Mouse (Mus musculus) cerebellum, postnatal 14 days (tissue): ENCODE measurements around the gene Dcst1.
A peak's percentile ranks its signal among the peaks of the same experiment; 100 is the strongest.

Source experiments
- DNase-seq, 2 experiments: peaks; one replicate each; pipeline ENCODE4 v3.0.0; 2021; ENCODE audit warnings: mixed read lengths in 2 of 2

Dcst1 gene

DNA sequence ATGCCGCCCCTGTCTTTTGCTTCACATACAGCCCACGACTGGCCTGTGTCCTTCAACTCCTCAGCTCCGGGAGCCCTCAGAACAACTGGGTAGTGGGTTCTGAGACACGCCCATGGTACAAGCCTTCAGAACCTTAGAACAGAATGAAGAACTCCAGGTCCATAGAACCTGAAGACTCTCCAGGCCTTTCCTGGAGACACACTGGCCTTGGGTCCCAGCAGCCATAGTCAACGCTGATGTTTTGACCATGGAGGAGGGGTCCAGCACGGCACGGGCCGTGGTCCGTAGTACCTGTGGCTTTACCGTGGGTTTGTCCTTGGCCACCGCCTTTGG, at the start of gene Dcst1:
TSS of gene Dcst1 (minus strand) at position 101 of the 333 bp plus-strand sequence.
- no peak for DNase-seq

DNA sequence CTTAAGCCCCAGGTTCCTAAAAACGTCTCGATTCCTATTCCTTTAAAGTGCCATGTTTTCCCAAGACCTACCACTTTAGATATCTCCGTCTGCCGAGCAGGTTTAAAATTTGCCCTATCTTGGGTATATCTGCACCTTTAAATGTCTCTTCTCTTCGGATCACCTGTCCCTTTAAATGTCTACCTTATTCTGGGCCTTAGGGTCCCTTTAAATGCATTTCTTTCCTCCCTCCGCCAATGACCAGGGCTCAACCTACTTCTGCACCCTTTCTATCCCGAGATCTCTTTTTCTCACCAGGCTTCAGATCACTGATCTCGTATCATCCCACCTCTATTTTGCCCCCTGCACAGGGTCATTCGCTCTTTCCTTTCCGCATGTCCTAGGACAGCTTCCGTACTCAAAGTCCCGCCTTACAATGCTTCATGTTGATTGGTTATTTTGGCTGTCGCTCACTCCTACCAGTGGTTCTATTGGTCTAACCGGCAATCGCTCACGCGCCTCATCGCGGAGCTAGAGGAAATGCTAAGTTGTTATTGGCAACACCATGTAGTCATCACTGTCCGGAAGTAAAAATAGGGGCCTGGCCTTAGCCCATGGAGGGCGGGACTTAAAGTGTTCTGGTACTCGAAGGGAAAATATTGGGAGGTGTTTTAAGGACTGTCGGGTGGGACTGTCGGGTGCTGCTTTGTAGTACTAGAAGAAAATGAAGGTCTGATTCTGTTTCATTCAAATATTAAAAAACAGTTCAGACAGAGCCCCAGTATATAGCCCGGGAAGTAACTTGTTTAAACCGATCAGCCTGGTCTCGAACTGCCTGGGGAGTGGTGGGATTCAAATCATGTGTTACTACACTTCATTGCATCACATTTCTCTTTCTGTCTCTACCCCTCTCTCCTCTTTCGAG, 46.7 kb upstream of the Dcst1 start, which contains the start of gene Flad1:
TSS of gene Flad1 (minus strand) at position 381 of the 904 bp plus-strand sequence.
- DNase-seq: peak; percentile 99 to 100

DNA sequence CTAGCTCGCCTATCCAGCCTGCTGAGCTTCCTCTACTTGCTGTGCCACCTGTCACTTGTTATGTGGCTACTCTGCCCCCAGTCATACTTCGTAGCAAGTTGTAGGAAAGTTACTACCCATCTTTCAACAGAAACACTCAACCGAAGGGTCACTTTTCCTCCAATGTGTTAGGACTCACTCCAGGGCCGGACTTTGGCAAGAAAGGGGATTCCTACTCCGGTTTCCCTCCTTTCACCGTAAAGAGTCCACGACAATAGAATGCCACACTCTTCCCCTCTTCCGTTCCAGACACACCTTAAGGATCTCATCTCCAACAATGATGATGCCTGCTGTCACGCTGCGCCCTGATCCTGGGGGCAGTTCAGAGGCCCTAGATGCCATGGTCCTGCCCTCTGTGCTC, 45.8 kb upstream of the Dcst1 start:
- DNase-seq: no peak

- no peak for DNase-seq
These were observed 44.6 kb upstream of the Dcst1 start for GRCm38 (mm10) chr3:89409701-89410100.

- DNase-seq: no peak
These were observed 43.4 kb upstream of the Dcst1 start for GRCm38 (mm10) chr3:89408448-89408847.

DNA sequence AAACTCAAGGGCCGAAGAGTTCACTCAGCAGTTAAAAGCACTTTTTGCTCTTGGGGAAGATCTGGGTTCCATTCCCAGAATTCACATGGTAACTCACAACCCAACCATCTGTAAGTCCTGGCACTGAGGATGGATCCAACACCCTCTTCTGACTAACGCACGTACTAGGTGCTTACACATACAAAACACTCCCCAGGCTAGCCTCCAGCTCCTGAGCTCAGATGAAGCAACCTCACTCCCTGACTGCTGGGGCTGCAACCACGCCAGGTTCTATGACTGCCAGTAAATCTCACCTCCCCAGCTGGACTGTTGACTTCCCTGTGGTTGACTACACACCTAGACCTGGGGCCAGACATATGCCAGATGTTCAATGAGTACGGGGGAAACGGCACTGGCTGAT, 41.8 kb upstream of the Dcst1 start:
- DNase-seq: no peak

- DNase-seq: no peak
These were observed 37.6 kb upstream of the Dcst1 start, which contains the start of gene Lenep for GRCm38 (mm10) chr3:89402693-89403092. Gene Lenep, minus strand, starts transcription at chr3:89402793.

DNA sequence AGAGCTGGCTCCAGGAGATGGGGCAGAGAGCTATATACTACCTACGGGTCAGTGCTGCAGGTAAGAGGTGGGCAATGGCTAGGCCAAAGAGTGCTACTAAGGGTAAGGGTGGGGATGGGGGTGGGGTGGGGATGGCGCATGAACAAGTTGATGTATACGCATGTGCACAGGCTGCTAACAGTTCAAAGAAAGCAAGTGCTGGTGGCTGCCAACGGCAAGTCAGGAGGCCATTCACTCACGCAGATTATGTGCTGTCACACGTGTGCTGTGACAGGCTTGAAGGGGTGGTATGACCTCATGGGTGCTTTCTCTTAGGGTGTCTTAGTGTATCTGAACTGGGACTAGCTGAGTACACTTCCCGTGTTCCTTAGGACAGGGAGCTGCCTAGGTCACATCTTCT, 36.3 kb upstream of the Dcst1 start:
- DNase-seq: no peak

- DNase-seq: no peak
These were observed 31.6 kb upstream of the Dcst1 start for GRCm38 (mm10) chr3:89396654-89397005.

GRCm38 (mm10) chr3:89395806-89396653, 31.0 kb upstream of the Dcst1 start:
- DNase-seq: peak; percentile 77 to 80

- peak in 1 of 2 experiments; percentile 36 for DNase-seq
These were observed 30.4 kb upstream of the Dcst1 start for GRCm38 (mm10) chr3:89395419-89395805.

DNA sequence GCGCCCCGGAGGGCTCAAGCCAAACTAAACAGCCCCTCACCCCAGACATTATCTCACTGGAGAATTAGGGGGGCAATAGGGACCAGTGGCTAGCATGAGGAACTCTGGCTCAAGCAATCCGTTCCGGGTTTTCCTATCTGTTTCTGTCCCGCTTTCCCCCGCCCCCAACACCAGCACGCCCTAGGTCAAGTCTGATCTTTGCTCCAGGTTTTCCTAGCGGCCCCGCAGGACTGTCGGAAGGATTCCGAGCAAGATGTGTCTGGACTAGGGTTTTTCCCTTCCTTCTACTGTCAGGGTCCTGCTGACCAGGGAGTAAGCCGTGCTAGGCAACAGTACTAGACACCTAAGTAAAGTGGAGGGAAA, 29.8 kb upstream of the Dcst1 start:
- peak; percentile 89 to 92 for DNase-seq

GRCm38 (mm10) chr3:89394006-89394893, 29.2 kb upstream of the Dcst1 start, which contains the start of gene Zbtb7b:
Gene Zbtb7b, minus strand, starts transcription at chr3:89394776.
- DNase-seq: peak; percentile 90 to 92

DNA sequence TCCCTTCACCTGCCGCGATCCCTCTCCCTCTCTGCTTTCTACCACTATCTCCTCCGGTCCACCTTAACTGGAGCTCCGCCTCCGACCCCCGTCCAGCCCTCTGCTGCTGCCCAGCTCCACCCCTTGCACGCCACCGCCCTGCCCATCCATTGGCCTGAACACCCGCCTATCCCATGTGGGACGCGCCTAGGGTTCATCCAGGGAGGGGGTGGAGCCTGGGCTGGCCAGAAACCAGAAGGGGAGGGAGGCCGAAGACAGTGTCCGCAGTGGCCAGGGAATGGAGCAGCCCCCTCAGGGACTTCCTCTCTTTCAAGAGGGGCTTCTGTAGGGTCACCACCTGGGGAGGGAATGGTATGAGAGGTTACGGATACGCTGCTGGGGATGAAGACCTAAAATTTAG, 28.6 kb upstream of the Dcst1 start:
- DNase-seq: peak; percentile 98 to 99

DNA sequence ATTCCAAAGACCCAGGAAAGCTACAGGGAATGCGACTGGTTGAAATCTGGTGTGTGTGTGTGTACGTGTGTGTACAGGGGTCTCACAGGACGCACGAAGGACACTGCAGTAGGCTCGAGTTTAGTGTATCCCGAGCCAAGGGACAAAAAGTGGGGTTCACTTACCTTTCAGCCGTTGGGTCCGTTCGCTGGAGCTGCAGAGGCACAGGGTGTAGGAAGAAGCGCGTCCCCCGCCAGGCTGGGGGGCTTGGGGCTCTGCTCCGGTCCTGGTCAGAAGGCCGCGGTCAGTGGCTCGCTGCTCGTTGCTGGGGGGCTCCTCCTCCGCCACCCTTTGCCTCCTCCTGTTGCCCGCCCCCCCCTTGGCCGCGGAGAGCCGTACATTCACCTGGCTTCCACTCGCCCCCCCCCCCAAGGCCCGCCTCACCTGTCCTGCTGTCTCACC, 27.8 kb upstream of the Dcst1 start:
- DNase-seq: peak; percentile 56 to 68

GRCm38 (mm10) chr3:89391663-89392511, 26.8 kb upstream of the Dcst1 start:
- peak; percentile 60 to 73 for DNase-seq

GRCm38 (mm10) chr3:89390699-89391662, 25.9 kb upstream of the Dcst1 start:
- peak; percentile 48 to 69 for DNase-seq

GRCm38 (mm10) chr3:89390111-89390515, 25.1 kb upstream of the Dcst1 start:
- DNase-seq: peak; percentile 50 to 51

GRCm38 (mm10) chr3:89388901-89389740, 24.1 kb upstream of the Dcst1 start:
- DNase-seq: peak in 1 of 2 experiments; percentile 30
